Mouse (Mus musculus) liver, embryonic 14.5 days (tissue): Measurements from ENCODE around the gene Zfp811. TPM values are rescaled to one million over a fixed set of nuclear protein-coding genes. Genes with fewer than 3 reads are reported as not detected.

Source experiments
- ATAC-seq: fragments of 200-750 bp; cut with Nextera tagmentation; 2 replicates; pipeline ENCODE4 v1.8.0; 2017; ENCODE audit warnings: moderate number of reproducible peaks, mild to moderate bottlenecking, moderate library complexity; ENCODE audit not compliant: insufficient read depth
- DNase-seq, 3 experiments: peaks; one replicate each; pipeline ENCODE4 v3.0.0-alpha.2; 2012 to 2013; ENCODE audit warnings: low read depth in 3 of 3, low spot score in 3 of 3
- H3K27ac ChIP-seq: fragments of 300-500 bp; sonication (generic); 2 replicates; pipeline ENCODE4 v1.5.1; 2014; ENCODE audit warnings: moderate library complexity, mild to moderate bottlenecking, control low read depth, inconsistent platforms
- H3K27me3 ChIP-seq: fragments of 300-500 bp; sonication (generic); 2 replicates; pipeline ENCODE4 v1.6.1; 2014; ENCODE audit warnings: mild to moderate bottlenecking, low read length, moderate library complexity; ENCODE audit not compliant: control insufficient read depth, insufficient read depth
- H3K36me3 ChIP-seq: fragments of 300-500 bp; sonication (generic); replicated peaks from 2 replicates; pipeline ENCODE4 v1.6.1; 2014; ENCODE audit warnings: low read depth; ENCODE audit not compliant: control insufficient read depth, insufficient read depth
- H3K4me1 ChIP-seq, 2 experiments: fragments of 200-500 bp in 1 of 2; fragments of 300-500 bp in 1 of 2; sonication (generic) in 1 of 2; replicated peaks; 2 replicates each; pipeline ENCODE4 v1.6.1; 2012 to 2014; ENCODE audit warnings: antibody characterized with exemption in 1 of 2, inconsistent platforms in 1 of 2, low read length in 1 of 2; ENCODE audit not compliant: control insufficient read depth in 2 of 2, insufficient read depth in 2 of 2
- H3K4me2 ChIP-seq: fragments of 300-500 bp; sonication (generic); 2 replicates; pipeline ENCODE4 v1.6.1; 2014; ENCODE audit warnings: low read depth, mild to moderate bottlenecking, control low read depth, moderate library complexity
- H3K4me3 ChIP-seq, 2 experiments: fragments of 200-500 bp in 1 of 2; fragments of 300-500 bp in 1 of 2; sonication (generic) in 1 of 2; 2 replicates each; pipeline ENCODE4 v1.5.1; 2012 to 2014; ENCODE audit warnings: low read depth in 2 of 2, low read length in 2 of 2, mild to moderate bottlenecking in 2 of 2, control low read depth in 1 of 2, inconsistent platforms in 1 of 2, moderate library complexity in 1 of 2; ENCODE audit not compliant: insufficient read depth in 1 of 2
- H3K9ac ChIP-seq: fragments of 300-500 bp; sonication (generic); replicated peaks from 2 replicates; pipeline ENCODE4 v1.6.1; 2014; ENCODE audit warnings: mild to moderate bottlenecking, control low read depth, moderate library complexity
- H3K9me3 ChIP-seq: fragments of 300-500 bp; sonication (generic); 2 replicates; pipeline ENCODE4 v1.6.1; 2016; ENCODE audit warnings: low read length, mixed read lengths; ENCODE audit not compliant: control insufficient read depth
- CTCF ChIP-seq: IDR thresholded peaks from 2 replicates; pipeline ENCODE4 v1.5.1; 2016; ENCODE audit warnings: antibody characterized with exemption, low read depth, control low read depth
- EP300 ChIP-seq: IDR thresholded peaks from 2 replicates; pipeline ENCODE4 v1.6.1; 2016; ENCODE audit warnings: antibody characterized with exemption, low read depth
- WGBS: fragments of 180-500 bp; shearing (Covaris S2); extraction: QIAGEN DNeasy Blood & Tissue Kit; methylation state at CpG from one replicate; pipeline ENCODE4 v1.1.7; 2014; ENCODE audit not compliant: insufficient replicate concordance; 5-methylcytosine and 5-hydroxymethylcytosine counted together
- polyA plus RNA-seq, 2 experiments: library from polyadenylated mRNA; depleted of rRNA in 1 of 2; stranded (reverse) in 1 of 2; unstranded in 1 of 2; fragments of >200 nt; fragmentation: Nextera tagmentation in 1 of 2; extraction: Ambion mirVana in 1 of 2; gene quantifications; 2 replicates each; pipeline versions ENCODE4 v1.2.1 to v1.2.3; 2012 to 2014

Zfp811 gene
- polyA plus RNA-seq, 2 experiments: 0.04 to 0.10 TPM

DNA sequence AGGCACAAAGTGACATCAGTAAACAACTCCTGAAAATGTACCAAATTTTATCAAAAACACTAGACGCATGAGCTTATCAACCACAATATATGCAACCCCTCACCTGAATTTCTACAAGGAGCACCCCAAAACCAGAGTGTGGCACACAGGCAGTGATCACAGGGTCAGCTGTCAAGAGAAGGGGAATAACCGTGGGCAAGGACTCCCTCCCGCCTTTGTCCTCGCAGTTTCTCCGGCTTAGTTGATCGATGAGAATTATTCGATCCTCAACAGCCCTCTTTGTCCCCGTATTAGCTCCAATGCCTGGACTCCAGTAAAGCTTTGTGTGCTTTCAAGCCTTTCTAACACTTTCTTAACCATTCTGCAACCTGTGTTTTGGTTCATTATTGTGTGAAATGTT is 810 bp downstream of the Zfp811 start:
- Histone ChIP-seq H3K4me1 (no peaks in the 10 kb centered on the region), H3K36me3 (no peaks in the 10 kb centered on the region), H3K9ac (no peak overlapping the region), H3K4me2 (no peak overlapping the region; the same call in 1 of the 2 replicates), H3K27ac (no peak overlapping the region), H3K27me3 (peaks cover 3% of the 10 kb centered on the region; the same call in 1 of the 2 replicates), H3K4me3 (no peak overlapping the region), H3K9me3 (no peaks in the 10 kb centered on the region)
- TF ChIP-seq CTCF (no peak), EP300 (no peak)
- ATAC-seq (no peak), DNase-seq (no peak)
- 20% methylated on average over 8 of the region's 8 CpGs for WGBS

DNA sequence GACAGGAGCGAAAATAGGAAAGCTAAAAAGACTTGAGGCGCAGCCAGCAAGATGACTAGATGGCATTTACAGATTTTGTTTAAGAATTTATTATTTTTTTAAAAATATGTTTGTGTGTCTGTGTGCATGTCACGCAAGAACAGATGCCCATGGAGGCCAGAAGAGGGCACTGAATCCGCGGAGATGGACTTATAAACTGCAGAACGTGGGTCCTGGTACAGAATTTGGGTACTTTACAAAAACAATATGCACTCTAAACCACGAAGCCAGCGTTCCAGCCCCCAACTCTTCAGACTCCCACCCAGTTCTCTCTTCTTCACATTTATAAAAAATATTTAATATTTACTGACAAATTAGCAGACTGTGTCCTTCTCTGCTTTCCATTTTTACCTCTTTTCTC is 20.5 kb downstream of the Zfp811 start:
- Histone ChIP-seq H3K4me3 (no peak overlapping the region), H3K4me1 (peaks cover 11 to 14% of the 10 kb centered on the region in 2 experiments), H3K36me3 (peaks cover 19% of the 10 kb centered on the region), H3K27ac (no peak overlapping the region), H3K9me3 (no peaks in the 10 kb centered on the region), H3K4me2 (peak overlapping the region; percentile 82), H3K9ac (no peak overlapping the region), H3K27me3 (no peaks in the 10 kb centered on the region)
- TF ChIP-seq EP300 (no peak), CTCF (no peak)
- DNase-seq: no peak
- WGBS: 72% methylated on average over 8 of the region's 8 CpGs
- no peak for ATAC-seq

DNA sequence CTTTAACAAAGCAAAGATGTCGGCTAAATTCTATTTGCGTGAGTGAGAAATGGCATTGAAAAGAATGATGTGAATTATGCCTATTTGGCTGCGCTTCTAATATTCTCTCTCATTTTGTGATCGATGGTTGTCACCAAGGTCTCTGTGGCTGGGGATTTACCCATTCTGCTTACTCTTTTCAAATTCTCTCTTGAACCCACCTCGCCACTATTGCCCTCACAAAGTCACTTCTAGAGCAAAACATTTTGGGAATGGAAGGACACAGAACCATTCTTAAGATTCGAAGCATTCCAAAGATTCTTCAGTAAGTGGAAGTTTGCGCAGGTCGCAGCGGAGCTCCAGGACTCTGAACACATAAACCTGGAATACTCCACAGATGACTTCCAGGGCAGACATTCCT is 21.2 kb downstream of the Zfp811 start:
- no peaks in the 10 kb centered on the region for H3K27me3 ChIP-seq
- H3K4me2 ChIP-seq: peak overlapping the region; percentile 82
- peaks cover 11 to 14% of the 10 kb centered on the region in 2 experiments for H3K4me1 ChIP-seq
- no peak for ATAC-seq
- WGBS: 14% methylated on average over 9 of the region's 9 CpGs
- no peak overlapping the region for H3K27ac ChIP-seq
- DNase-seq: no peak
- H3K9ac ChIP-seq: peak overlapping the region; percentile 91
- peak overlapping the region; percentile 90 to 96 for H3K4me3 ChIP-seq
- TF ChIP-seq EP300: no peak
- no peak for TF ChIP-seq CTCF
- no peaks in the 10 kb centered on the region for H3K9me3 ChIP-seq
- peaks cover 26% of the 10 kb centered on the region for H3K36me3 ChIP-seq

DNA sequence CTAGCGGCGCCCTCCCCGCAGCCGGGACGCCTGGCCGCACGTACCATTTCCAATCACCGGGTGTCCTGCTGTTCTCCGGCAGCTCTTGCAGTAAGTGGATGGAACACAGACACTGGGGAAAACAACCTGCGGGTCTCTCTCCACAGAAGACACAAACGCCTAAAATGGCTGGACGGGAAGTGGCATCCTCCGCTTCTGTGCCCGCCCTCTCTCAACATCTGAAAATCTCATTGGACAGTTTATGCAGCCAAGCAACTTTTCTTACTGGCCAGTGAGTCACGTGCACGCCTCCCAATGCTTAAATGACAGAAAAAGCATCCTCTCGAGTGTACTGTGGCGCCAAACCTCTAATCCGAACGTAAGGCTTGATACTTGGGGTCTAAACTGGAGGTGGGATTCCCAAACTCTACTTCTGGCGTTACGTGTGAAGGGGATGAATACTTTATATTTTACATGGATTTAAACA is 21.6 kb downstream of the Zfp811 start, which contains the start of gene Zfp871:
Gene Zfp871, minus strand, starts transcription at position 194 of the 466 bp plus-strand sequence.
- TF ChIP-seq EP300 (no peak), CTCF (no peak)
- H3K27ac ChIP-seq: peak within 1 kb of the TSS; percentile 82
- H3K4me1 ChIP-seq: peaks cover 11 to 14% of the 10 kb centered on the region in 2 experiments
- peak within 1 kb of the TSS; percentile 90 to 96 for H3K4me3 ChIP-seq
- peak within 1 kb of the TSS; percentile 82 for H3K4me2 ChIP-seq
- peak within 1 kb of the TSS; percentile 91 for H3K9ac ChIP-seq
- peaks cover 30% of the 10 kb centered on the region for H3K36me3 ChIP-seq
- WGBS: under 1% methylated on average over 22 of the region's 22 CpGs
- no peaks in the 10 kb centered on the region for H3K9me3 ChIP-seq
- ATAC-seq: peak; percentile 96
- no peaks in the 10 kb centered on the region for H3K27me3 ChIP-seq
- peak; percentile 88 to 90 (median 88) for DNase-seq

DNA sequence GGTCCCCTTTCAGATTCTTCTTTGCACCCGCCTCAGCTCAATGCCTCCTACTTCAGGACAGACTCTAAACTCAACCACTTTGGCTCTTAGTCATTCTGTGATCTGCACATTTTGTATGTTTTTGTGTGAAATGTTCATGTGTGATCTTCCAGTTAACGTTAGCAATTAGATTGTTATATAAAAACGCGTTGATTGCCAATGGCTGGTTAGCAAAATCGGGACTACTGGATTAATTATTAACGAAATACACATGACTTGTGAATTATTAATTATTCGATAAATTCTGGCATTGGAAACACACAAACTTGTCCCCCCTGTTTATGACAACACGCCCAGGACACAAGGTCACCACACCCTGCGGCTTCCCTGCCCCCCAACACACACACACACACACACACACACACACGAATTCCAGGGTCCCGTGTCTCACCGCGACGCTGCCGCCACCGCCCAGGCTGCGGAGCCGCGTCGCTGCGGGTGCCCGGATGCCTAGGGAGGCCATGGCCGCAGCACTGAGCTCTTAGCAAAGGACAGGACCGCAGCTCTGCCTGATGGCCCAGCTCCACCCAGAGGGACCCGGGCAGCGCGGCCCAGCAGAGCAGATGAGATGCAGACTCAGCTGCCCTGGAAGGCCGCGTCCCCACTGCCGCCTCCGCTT is 22.2 kb downstream of the Zfp811 start:
- ATAC-seq: peak; percentile 89
- DNase-seq: peak; percentile 34 to 38 (median 35)
- peak overlapping the region; percentile 91 for H3K9ac ChIP-seq

More for the DNA sequence above, 22.2 kb downstream of the Zfp811 start:
- Histone ChIP-seq H3K4me2 (peak overlapping the region; percentile 65), H3K36me3 (peaks cover 30% of the 10 kb centered on the region), H3K4me3 (peak overlapping the region; percentile 90 to 96), H3K27me3 (no peaks in the 10 kb centered on the region), H3K27ac (peak overlapping the region; percentile 82), H3K4me1 (peaks cover 11 to 14% of the 10 kb centered on the region in 2 experiments), H3K9me3 (no peaks in the 10 kb centered on the region)
- TF ChIP-seq CTCF: no peak
- no peak for TF ChIP-seq EP300
- WGBS: 1% methylated on average over 31 of the region's 31 CpGs
